ENCODE assay signal across 8 mouse cellular contexts in genomic region chr5:147724945-147725830, GRCm38 (mm10). TPM values are rescaled to one million over a fixed set of nuclear protein-coding genes. Genes with fewer than 3 reads are reported as not detected.
DNase-seq lines count a peak whose midpoint lies in the region; ATAC-seq lines count a peak whose summit lies in the region.

No protein-coding gene starts in this region.

- H3K9ac ChIP-seq in heart, embryonic 11.5 days (ENCODE audit: low read depth, low read length), result peak overlapping the region; percentile 68
- 0 out of 2 replicates have a peak overlapping the region, but pooled peaks have one; percentile 2 for H3K9ac ChIP-seq in stomach, embryonic 15.5 days

- WGBS in heart, embryonic 11.5 days (ENCODE audit: insufficient replicate concordance), result under 1% methylated on average over 61 of the region's 69 CpGs
- WGBS in stomach, embryonic 15.5 days, result under 1% methylated on average over 69 of the region's 69 CpGs

- no peaks in the 10 kb centered on the region for H3K9me3 ChIP-seq in heart, embryonic 11.5 days (replicated peaks; ENCODE audit: control insufficient read depth, low read length)
- no peaks in the 10 kb centered on the region for H3K9me3 ChIP-seq in stomach, embryonic 15.5 days

- H3K4me1 ChIP-seq in brown adipose tissue, adult 24 weeks (ENCODE audit: control insufficient read depth, insufficient read depth, insufficient read length, low read length), result peaks cover 7% of the 10 kb centered on the region
- H3K4me1 ChIP-seq in heart, embryonic 11.5 days (ENCODE audit: control insufficient read depth, insufficient read depth, low read length), result 0 out of 2 replicates have a peak, but pooled peaks cover 5% of the 10 kb centered on the region
- peaks cover 18% of the 10 kb centered on the region for H3K4me1 ChIP-seq in stomach, embryonic 15.5 days

- H3K4me3 ChIP-seq in brown adipose tissue, adult 24 weeks (ENCODE audit: insufficient read depth, low read depth, low read length), result peak overlapping the region; percentile 75
- peak overlapping the region; percentile 63 for H3K4me3 ChIP-seq in heart, embryonic 11.5 days (ENCODE audit: low read depth, low read length)
- H3K4me3 ChIP-seq in stomach, embryonic 15.5 days (replicated peaks), result peak overlapping the region; percentile 46

- no peaks in the 10 kb centered on the region for H3K36me3 ChIP-seq in heart, embryonic 11.5 days (ENCODE audit: control insufficient read depth, insufficient read depth, low read length)
- no peaks in the 10 kb centered on the region for H3K36me3 ChIP-seq in stomach, embryonic 15.5 days

- H3K27me3 ChIP-seq in heart, embryonic 11.5 days (ENCODE audit: control insufficient read depth, insufficient read depth, low read length), result peaks cover 62% of the 10 kb centered on the region
- peaks cover 80% of the 10 kb centered on the region for H3K27me3 ChIP-seq in stomach, embryonic 15.5 days (replicated peaks)

- DNase-seq in kidney, adult 18-20 months, result peak; percentile 70
- no peak for DNase-seq in kidney, postnatal 14 days
- DNase-seq in kidney, postnatal 4 days, result peak; percentile 57 to 73
- no peak for DNase-seq in thymus, adult 18-20 months

- peak overlapping the region; percentile 85 for H3K27ac ChIP-seq in brown adipose tissue, adult 24 weeks (replicated peaks; ENCODE audit: low read depth, low read length)
- H3K27ac ChIP-seq in heart, embryonic 11.5 days (ENCODE audit: low read depth, low read length), result peak overlapping the region; percentile 42
- H3K27ac ChIP-seq in stomach, embryonic 15.5 days, result no peak overlapping the region; the same call in 1 of the 2 replicates

- ATAC-seq in heart, embryonic 11.5 days (replicated peaks; ENCODE audit: insufficient number of reproducible peaks, low FRiP score, low TSS enrichment), result peak; percentile 53
- 0 out of 2 replicates have a peak, but pooled peaks have one; percentile 19 for ATAC-seq in megakaryocyte-erythroid progenitor cell, adult 5-6 weeks (replicated peaks; ENCODE audit: low FRiP score, low TSS enrichment, poor library complexity, severe bottlenecking)
- ATAC-seq in stomach, embryonic 15.5 days (ENCODE audit: insufficient read depth, low FRiP score, low read depth), result peak; percentile 44; the same call in 1 of the 2 replicates

- peak overlapping the region; percentile 91 for H3K4me2 ChIP-seq in heart, embryonic 11.5 days
- H3K4me2 ChIP-seq in stomach, embryonic 15.5 days, result peak overlapping the region; percentile 84

RNA-seq across cellular contexts. Expression of gene Flt1, which starts 0.6 kb away (rescaled TPM):
- polyA plus RNA-seq in brown adipose tissue, adult 24 weeks (2012; ENCODE audit: insufficient read depth, insufficient read length, missing spikeins), result 15.6 and 24.1 TPM in 2 replicates
- polyA plus RNA-seq in heart, embryonic 11.5 days (2014; fragmentation: Nextera tagmentation; extraction: Ambion mirVana), result 20.4 and 23.1 TPM in 2 replicates
- total RNA-seq in megakaryocyte-erythroid progenitor cell, adult 5-6 weeks (2014; fragmentation: Nextera tagmentation), result not detected in 2 replicates
- not detected in 2 replicates for total RNA-seq in megakaryocyte-erythroid progenitor cell, adult 5-6 weeks (2017)
- polyA plus RNA-seq in stomach, embryonic 15.5 days (2015; fragmentation: Nextera tagmentation; extraction: Ambion mirVana), result 13.6 and 14.0 TPM in 2 replicates

Comparison
In these comparisons a context has a peak if more than half of its experiments do, and no peak if none do; other contexts are left out.
1. DNase-seq: peak in kidney, adult 18-20 months (single experiment) and kidney, postnatal 4 days (2 of 2); none in kidney, postnatal 14 days (single experiment) and thymus, adult 18-20 months (0 of 2).
2. Peak in every context shown above with its lines, with median percentiles within 50 percentile points of each other: H3K4me3 ChIP-seq and ATAC-seq.